Mouse (Mus musculus) cerebellum, adult 2 months (tissue): ENCODE measurements around the gene Hoxa13.

Experiments
- CTCF ChIP-seq: fragments of 200-500 bp; IDR thresholded peaks from 2 replicates; pipeline ENCODE4 v1.5.1; 2011; ENCODE audit warnings: low read depth, mild to moderate bottlenecking, control low read depth, low read length, moderate library complexity, borderline replicate concordance; ENCODE audit not compliant: insufficient read depth
- POLR2A ChIP-seq: fragments of 200-500 bp; IDR thresholded peaks from 2 replicates; pipeline ENCODE4 v1.6.1; 2011; ENCODE audit warnings: low read length, control low read depth, borderline replicate concordance; ENCODE audit not compliant: insufficient read depth

GRCm38 (mm10) chr6:52292328-52292727 lies 31.6 kb upstream of the Hoxa13 start:
- TF ChIP-seq CTCF (no peak), POLR2A (no peak)
